Mouse (Mus musculus): ENCODE measurements around the gene Prdm13.

DNA sequence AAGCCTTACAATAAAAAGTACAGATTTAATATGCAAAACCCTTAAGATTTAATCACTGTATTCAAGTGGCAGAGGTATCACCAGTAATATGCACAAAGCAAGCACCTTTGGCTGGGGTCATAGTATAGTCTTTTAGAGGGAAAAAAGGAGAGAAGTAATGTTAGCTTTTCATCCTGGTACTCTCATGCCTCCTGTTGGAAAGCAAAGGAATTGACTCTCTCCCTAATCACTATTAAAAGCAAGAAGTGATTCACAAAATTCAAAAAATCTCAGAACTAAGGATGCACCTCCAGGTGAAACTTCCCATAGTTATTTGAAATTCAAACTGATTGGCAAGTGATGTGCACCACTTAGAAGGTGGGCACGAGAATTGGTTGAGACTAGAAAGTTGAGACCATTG is 19.3 kb upstream of the Prdm13 start:
- TF ChIP-seq POLR2A (IDR thresholded peaks at IDR 0.05; ENCODE audit: low read depth, low read length): no peak
- TF ChIP-seq CTCF (IDR thresholded peaks at IDR 0.05; ENCODE audit: extremely low read depth, insufficient read length, insufficient replicate concordance, low read depth, low read length): no peak

All from small intestine, adult 2 months (tissue).